Mouse (Mus musculus) ES-Bruce4 (cell line): ENCODE measurements around the gene Rtp4.

Experiments
- CTCF ChIP-seq: IDR thresholded peaks from one replicate; pipeline ENCODE4 v1.8.1; 2011; ENCODE audit warnings: low read depth, low read length
- EP300 ChIP-seq: IDR thresholded peaks from 2 replicates; pipeline ENCODE4 v1.6.1; 2011; ENCODE audit warnings: low read depth, low read length; ENCODE audit not compliant: insufficient read depth
- POLR2A ChIP-seq: IDR thresholded peaks from one replicate; pipeline ENCODE4 v1.8.1; 2011; ENCODE audit warnings: low read length; ENCODE audit not compliant: insufficient read depth

GRCm38 (mm10) chr16:23653028-23653427 lies 132.9 kb downstream of the Rtp4 start:
- no peak for TF ChIP-seq EP300
- no peak for TF ChIP-seq POLR2A
- TF ChIP-seq CTCF = no peak
